Mouse (Mus musculus) small intestine, adult 2 months (tissue): ENCODE results near the gene Gins1. TPM values are rescaled to one million over a fixed set of nuclear protein-coding genes. Genes with fewer than 3 reads are reported as not detected.

Experiments used
- H3K27ac ChIP-seq: fragments of 200-500 bp; 2 replicates; pipeline ENCODE4 v1.5.1; 2012; ENCODE audit warnings: low read depth, low read length, control low read depth, inconsistent platforms; ENCODE audit not compliant: insufficient read depth
- H3K27me3 ChIP-seq: fragments of 200-500 bp; 2 replicates; pipeline ENCODE4 v1.6.1; 2012; ENCODE audit warnings: mild to moderate bottlenecking, moderate library complexity, low read length, inconsistent platforms; ENCODE audit not compliant: control insufficient read depth, insufficient read depth
- H3K36me3 ChIP-seq: fragments of 200-500 bp; 2 replicates; pipeline ENCODE4 v1.6.1; 2012; ENCODE audit warnings: mild to moderate bottlenecking, low read length, control low read depth, inconsistent platforms; ENCODE audit not compliant: control insufficient read depth, insufficient read depth
- H3K4me1 ChIP-seq: fragments of 200-500 bp; 2 replicates; pipeline ENCODE4 v1.6.1; 2012; ENCODE audit warnings: low read length, inconsistent platforms, mixed read lengths; ENCODE audit not compliant: control insufficient read depth, insufficient read depth, insufficient read length
- H3K4me3 ChIP-seq: fragments of 200-500 bp; 2 replicates; pipeline ENCODE4 v1.5.1; 2012; ENCODE audit warnings: low read depth, mild to moderate bottlenecking, control low read depth, inconsistent platforms, low read length, moderate library complexity
- CTCF ChIP-seq: fragments of 200-500 bp; IDR thresholded peaks from 2 replicates; pipeline ENCODE4 v1.5.1; 2012; ENCODE audit warnings: low read depth, mild to moderate bottlenecking, control low read depth, inconsistent platforms, low read length, moderate library complexity, mixed read lengths; ENCODE audit not compliant: insufficient replicate concordance, insufficient read length; ENCODE audit errors: extremely low read depth
- POLR2A ChIP-seq: fragments of 200-500 bp; IDR thresholded peaks from 2 replicates; pipeline ENCODE4 v1.6.1; 2012; ENCODE audit warnings: low read depth, mild to moderate bottlenecking, control low read depth, inconsistent platforms, low read length, moderate library complexity
- WGBS: fragments of 180-500 bp; shearing (Covaris S2); methylation state at CpG from one replicate; pipeline ENCODE4 v1.1.7; 2018; 5-methylcytosine and 5-hydroxymethylcytosine counted together
- polyA plus RNA-seq: library from polyadenylated mRNA; depleted of rRNA; stranded (reverse); fragments of >200 nt; gene quantifications from 2 replicates; pipeline ENCODE4 v1.2.3, GENCODE M21; 2012

The Gins1 gene
- polyA plus RNA-seq, 1 experiment, result 1.0 TPM

GRCm38 (mm10) chr2:150965951-150966350 lies 60.8 kb downstream of the Gins1 start:
- no peaks in the 10 kb centered on the region for H3K36me3 ChIP-seq
- H3K4me1 ChIP-seq, result no peaks in the 10 kb centered on the region
- no peak overlapping the region for H3K4me3 ChIP-seq
- no peak for TF ChIP-seq CTCF
- TF ChIP-seq POLR2A, result no peak
- no peak overlapping the region for H3K27ac ChIP-seq
- no peaks in the 10 kb centered on the region for H3K27me3 ChIP-seq
- 90% methylated on average over 10 of the region's 10 CpGs for WGBS

GRCm38 (mm10) chr2:150967491-150967890 lies 62.3 kb downstream of the Gins1 start:
- Histone ChIP-seq H3K36me3 (no peaks in the 10 kb centered on the region), H3K27ac (no peak overlapping the region), H3K27me3 (no peaks in the 10 kb centered on the region), H3K4me3 (no peak overlapping the region), H3K4me1 (no peaks in the 10 kb centered on the region)
- TF ChIP-seq CTCF (no peak), POLR2A (no peak)
- WGBS, result 87% methylated on average over 2 of the region's 2 CpGs

DNA sequence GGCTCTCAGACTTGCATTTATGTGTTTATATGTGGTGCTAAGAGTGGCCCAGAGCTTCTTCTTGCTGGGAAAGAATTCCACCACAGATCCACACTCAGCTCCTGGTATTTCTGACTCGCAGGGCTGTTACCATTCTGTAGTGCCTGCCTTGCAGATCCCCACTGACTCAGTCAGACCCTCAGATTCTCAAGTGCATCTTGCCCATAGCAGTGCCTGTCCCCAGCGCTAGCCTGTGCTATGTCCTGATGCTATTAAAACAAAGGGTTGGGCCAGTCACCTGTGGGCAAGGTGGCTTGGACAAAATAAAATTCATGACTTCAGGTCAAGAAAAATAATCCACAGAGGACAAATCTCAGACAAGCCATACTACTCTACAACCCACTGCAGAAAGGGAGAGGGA lies 64.0 kb downstream of the Gins1 start:
- no peak overlapping the region for H3K4me3 ChIP-seq
- no peaks in the 10 kb centered on the region for H3K36me3 ChIP-seq
- H3K27ac ChIP-seq, result no peak overlapping the region
- no peaks in the 10 kb centered on the region for H3K4me1 ChIP-seq
- TF ChIP-seq POLR2A (no peak), CTCF (no peak)
- WGBS, result 93% methylated on average over 2 of the region's 2 CpGs
- no peaks in the 10 kb centered on the region for H3K27me3 ChIP-seq

GRCm38 (mm10) chr2:150971856-150972255 lies 66.7 kb downstream of the Gins1 start:
- WGBS, result 95% methylated on average over 7 of the region's 7 CpGs
- H3K36me3 ChIP-seq, result no peaks in the 10 kb centered on the region
- no peak overlapping the region for H3K27ac ChIP-seq
- no peaks in the 10 kb centered on the region for H3K4me1 ChIP-seq
- no peak for TF ChIP-seq CTCF
- TF ChIP-seq POLR2A, result no peak
- no peaks in the 10 kb centered on the region for H3K27me3 ChIP-seq
- H3K4me3 ChIP-seq, result no peak overlapping the region

- 89% methylated on average over 3 of the region's 3 CpGs for WGBS
- no peaks in the 10 kb centered on the region for H3K4me1 ChIP-seq
- H3K4me3 ChIP-seq, result no peak overlapping the region
- H3K36me3 ChIP-seq, result no peaks in the 10 kb centered on the region
- no peaks in the 10 kb centered on the region for H3K27me3 ChIP-seq
- TF ChIP-seq CTCF, result no peak
- no peak for TF ChIP-seq POLR2A
- H3K27ac ChIP-seq, result no peak overlapping the region
Measured at GRCm38 (mm10) chr2:150972681-150973080, 67.5 kb downstream of the Gins1 start.

DNA sequence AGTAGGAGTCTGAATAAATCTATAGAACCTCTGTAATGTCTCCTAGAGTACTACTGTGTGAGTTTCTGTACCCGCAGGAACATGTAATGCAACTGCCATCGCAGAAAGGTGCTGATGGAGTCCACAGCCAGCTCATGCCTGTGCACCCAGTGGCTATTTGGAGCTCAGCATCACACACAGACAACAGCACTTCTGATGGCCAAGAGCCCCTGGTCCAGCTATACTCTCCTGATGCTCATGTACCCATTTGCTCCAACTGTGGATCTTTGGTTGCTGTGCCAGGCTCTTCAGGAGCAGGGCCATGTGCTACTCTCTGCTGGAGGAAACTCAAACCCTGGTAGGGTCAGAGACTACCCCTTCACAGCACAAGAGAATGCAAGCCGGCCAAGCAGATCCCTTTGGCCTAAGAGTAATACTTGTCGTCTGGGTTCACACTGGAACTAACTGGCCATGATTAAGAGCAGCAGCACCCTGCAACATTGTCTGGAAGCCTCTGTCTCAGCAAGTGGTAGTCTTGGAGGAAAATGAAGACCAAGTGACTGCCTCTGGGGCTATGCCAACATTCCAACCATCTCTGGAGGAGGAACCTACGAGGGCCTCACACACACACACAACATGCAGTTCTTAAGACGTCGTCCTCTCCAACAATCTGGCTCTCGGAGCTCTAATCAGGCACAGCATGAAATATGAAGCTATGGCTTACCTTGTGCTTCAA lies 68.4 kb downstream of the Gins1 start:
- H3K27me3 ChIP-seq, result no peaks in the 10 kb centered on the region
- no peaks in the 10 kb centered on the region for H3K4me1 ChIP-seq
- no peaks in the 10 kb centered on the region for H3K36me3 ChIP-seq
- TF ChIP-seq CTCF, result no peak
- TF ChIP-seq POLR2A, result no peak
- WGBS, result 87% methylated on average over 8 of the region's 8 CpGs
- H3K4me3 ChIP-seq, result no peak overlapping the region
- no peak overlapping the region for H3K27ac ChIP-seq

DNA sequence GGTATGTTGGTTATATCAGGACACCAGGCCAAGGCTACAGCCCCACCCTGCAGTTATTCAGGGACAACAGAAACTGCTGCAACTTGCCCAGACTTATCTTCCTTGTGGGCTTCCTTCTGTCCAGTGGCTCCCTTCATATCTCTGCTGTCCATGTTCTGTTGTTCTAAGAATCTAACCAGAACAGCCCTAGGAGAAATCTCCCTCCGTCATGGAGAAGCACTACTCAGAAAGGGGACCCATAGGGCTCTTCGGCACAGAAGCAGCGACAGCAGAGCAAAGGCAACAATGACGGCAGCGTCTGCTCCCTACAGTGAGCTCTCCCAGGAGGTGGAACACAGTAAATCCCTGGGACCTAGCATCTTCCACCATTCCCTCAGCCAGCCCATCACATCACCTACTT lies 71.7 kb downstream of the Gins1 start:
- H3K27ac ChIP-seq, result no peak overlapping the region
- no peak overlapping the region for H3K4me3 ChIP-seq
- H3K36me3 ChIP-seq, result no peaks in the 10 kb centered on the region
- no peak for TF ChIP-seq CTCF
- TF ChIP-seq POLR2A, result no peak
- H3K27me3 ChIP-seq, result no peaks in the 10 kb centered on the region
- 95% methylated on average over 5 of the region's 5 CpGs for WGBS
- no peaks in the 10 kb centered on the region for H3K4me1 ChIP-seq
